Mouse (Mus musculus): ENCODE results near the gene Eng.
A peak's percentile ranks its signal among the peaks of the same experiment; 100 is the strongest.

Gene Eng

GRCm38 (mm10) chr2:32673176-32673917 lies 27.0 kb downstream of the Eng start:
- ATAC-seq (ENCODE audit: insufficient number of reproducible peaks, low FRiP score, low TSS enrichment) = no peak

- no peak for ATAC-seq (ENCODE audit: insufficient number of reproducible peaks, low FRiP score, low TSS enrichment)
Observed at GRCm38 (mm10) chr2:32676821-32677220, 30.4 kb downstream of the Eng start.

- ATAC-seq (ENCODE audit: insufficient number of reproducible peaks, low FRiP score, low TSS enrichment) = no peak
Observed at GRCm38 (mm10) chr2:32677683-32678082, 31.3 kb downstream of the Eng start.

DNA sequence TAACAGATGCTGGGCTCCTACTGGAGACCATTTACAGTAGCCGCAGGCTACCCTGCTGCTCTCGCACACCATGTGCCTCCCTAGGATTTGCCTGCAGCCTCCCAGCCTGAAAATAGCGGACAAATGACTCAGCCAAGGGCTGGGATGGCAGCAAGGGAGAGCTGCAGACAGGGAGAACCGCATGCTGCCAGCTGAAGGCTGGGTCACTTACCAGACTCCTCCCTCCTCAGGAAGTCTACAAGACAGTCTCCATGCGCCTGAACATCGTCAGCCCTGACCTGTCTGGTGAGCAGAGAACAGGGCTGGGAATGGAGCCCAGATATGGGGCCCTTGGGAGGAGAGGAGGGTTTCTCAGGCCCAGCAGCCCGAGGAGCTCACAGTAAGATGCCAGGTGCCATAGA lies 33.7 kb downstream of the Eng start:
- ATAC-seq (ENCODE audit: insufficient number of reproducible peaks, low FRiP score, low TSS enrichment) = no peak

- ATAC-seq (ENCODE audit: insufficient number of reproducible peaks, low FRiP score, low TSS enrichment) = no peak
Observed at GRCm38 (mm10) chr2:32680961-32681650, 34.7 kb downstream of the Eng start.

GRCm38 (mm10) chr2:32681754-32682153 lies 35.4 kb downstream of the Eng start:
- no peak for ATAC-seq (ENCODE audit: insufficient number of reproducible peaks, low FRiP score, low TSS enrichment)

DNA sequence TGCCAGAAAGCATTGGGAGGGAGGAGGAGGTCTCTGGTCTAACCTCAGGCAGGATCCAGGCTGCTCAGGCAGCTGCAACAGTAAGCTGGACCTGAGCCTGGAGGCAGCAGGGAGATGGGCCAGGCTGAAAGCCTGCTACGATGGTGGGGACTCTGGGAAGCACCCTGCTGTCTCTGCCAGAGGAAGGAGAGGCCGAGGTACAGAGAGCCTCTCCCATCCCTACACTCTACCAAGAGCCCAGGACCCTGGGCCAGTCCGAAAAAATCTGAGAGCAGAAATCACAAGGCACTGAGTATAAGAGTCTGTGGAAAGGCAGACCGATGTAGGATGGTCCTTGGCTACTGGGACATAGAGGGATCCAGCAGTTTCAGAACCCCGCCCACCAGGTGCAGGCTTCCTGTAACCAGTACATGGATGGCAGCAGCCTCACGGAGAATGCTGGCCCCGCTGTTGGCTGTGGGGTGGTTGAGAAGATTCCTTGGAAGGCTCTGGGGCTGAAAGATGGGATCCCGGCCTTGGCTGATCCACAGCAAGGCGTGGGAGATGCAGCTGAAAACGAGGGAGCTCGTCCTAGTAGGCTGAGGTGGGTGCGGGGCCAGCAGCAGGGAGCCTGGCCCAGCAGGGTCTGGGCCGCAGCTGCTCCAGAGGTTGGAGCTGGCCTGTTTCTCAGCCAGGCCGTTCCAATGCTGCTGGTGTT lies 36.5 kb downstream of the Eng start:
- ATAC-seq (ENCODE audit: insufficient number of reproducible peaks, low FRiP score, low TSS enrichment) = no peak

- ATAC-seq (ENCODE audit: insufficient number of reproducible peaks, low FRiP score, low TSS enrichment) = no peak
Observed at GRCm38 (mm10) chr2:32683701-32684100, 37.3 kb downstream of the Eng start.

DNA sequence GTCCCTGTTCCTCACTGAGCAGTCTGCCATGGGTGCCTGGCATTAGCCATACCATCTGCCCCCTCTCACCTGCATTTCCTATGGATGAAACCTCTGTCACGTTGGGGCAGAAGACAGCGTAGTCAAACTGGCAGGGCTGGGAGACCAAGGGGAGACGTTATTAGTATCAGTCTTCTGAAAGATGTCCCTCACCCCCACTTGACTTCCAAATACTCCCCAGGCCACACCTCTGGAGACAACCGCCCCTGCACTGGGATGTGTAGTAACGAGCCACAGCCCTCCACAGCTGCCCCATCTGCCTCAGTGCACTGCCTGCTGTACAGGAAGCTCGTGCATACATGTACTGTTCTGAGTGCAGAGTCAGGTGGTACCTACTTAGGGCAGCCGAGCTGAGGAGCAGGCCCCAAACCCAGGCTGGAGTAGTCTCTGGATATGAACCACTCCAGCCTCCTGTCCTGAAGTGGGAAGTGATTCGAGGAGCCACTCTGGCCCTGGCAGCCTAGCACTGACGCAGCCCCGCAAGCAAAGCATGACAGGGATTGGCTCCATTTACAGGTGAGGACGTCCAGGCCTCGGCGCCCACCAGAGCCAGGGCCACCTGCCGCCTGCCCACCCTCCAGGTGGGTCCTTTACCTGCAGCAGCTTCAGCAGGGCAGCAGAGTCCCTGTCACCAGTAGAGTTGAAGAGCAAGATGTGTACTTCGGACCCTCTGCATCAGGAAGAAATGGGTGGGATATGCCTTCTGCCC lies 38.5 kb downstream of the Eng start:
- ATAC-seq (ENCODE audit: insufficient number of reproducible peaks, low FRiP score, low TSS enrichment) = no peak

DNA sequence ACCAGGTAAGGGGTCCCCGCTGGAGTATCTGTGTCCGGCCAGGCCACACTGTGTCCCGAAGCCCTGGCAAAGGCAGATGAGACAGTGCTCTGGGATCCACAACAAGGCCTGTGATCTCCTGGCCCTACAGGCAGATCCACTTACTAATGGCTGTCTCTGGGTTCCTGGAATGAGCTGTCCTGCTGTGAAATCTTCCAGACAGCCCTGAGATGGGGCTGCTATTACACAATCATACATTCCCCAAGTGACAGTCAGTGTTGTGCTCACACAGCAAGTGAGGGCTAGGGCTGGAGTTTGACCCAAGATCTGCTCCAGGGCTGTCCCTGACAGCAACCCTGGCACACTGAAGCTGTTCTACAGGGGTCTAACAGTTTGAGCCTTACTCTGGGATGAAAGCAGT lies 39.4 kb downstream of the Eng start:
- ATAC-seq (ENCODE audit: insufficient number of reproducible peaks, low FRiP score, low TSS enrichment) = no peak

GRCm38 (mm10) chr2:32686640-32687039 lies 40.2 kb downstream of the Eng start:
- ATAC-seq (ENCODE audit: insufficient number of reproducible peaks, low FRiP score, low TSS enrichment) = no peak

- ATAC-seq (ENCODE audit: insufficient number of reproducible peaks, low FRiP score, low TSS enrichment) = no peak
Observed at GRCm38 (mm10) chr2:32687562-32687961, 41.2 kb downstream of the Eng start.

- peak; percentile 37; the same call in 1 of the 2 replicates for ATAC-seq (ENCODE audit: insufficient number of reproducible peaks, low FRiP score, low TSS enrichment)
Observed at GRCm38 (mm10) chr2:32689420-32689819, 43.0 kb downstream of the Eng start.

DNA sequence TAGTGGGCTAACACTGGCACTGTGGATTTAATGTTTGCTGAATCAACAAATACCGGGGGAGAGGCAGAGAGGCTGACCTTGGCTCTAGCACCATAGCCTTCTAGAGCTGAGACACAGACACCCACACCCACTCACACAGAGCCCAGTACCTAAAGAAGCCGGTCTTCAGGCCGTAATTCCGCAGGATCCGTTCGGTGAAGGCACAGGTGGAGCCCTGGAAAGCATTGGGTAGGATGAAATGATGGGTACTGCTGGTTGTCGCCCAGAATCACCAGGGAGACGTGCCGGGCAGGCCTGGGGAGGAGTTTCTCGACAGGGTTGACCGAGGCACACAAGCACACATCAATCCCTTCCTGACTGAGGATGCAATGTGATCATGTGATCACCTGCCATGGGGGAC lies 44.6 kb downstream of the Eng start:
- ATAC-seq (ENCODE audit: insufficient number of reproducible peaks, low FRiP score, low TSS enrichment) = no peak

DNA sequence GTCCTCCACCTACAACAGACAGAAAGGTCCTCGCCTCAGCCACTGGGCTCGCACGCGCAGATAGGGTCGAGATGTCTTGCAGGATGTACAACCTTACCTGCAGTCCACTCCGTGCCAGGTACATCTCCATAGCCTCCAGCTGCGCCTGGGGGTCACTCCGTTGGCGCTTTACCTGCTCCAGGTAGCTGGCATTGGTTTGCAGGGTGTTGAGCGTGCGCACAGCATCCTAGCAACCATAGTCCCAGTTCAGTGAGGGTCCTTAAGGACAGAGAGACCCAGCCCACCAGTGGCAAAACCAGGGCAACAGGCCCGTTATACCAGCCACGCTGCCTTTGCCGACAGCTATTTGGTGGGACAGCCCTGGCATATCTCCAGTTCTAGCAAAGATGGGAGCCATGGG lies 46.1 kb downstream of the Eng start:
- no peak for ATAC-seq (ENCODE audit: insufficient number of reproducible peaks, low FRiP score, low TSS enrichment)

DNA sequence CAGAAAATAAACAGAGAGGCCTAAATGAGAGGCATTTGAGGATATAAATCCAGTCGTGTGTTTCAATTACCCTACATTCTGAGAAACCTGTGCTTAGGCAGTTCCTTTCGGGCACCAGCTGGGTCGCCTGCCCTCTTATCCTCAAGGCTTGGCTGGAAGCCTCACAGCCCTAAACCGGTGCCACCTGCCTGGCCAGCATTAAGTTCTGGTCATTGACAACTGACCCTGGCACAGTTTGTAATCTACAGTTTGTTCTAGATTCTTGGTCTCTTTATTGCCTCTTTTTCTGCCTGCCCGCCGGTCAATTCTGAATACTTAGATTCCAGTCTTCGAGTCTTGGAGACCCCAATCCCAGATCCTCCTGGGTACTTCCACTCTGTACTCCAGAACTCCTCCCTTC lies 46.9 kb downstream of the Eng start:
- ATAC-seq (ENCODE audit: insufficient number of reproducible peaks, low FRiP score, low TSS enrichment) = no peak

- ATAC-seq (ENCODE audit: insufficient number of reproducible peaks, low FRiP score, low TSS enrichment) = peak; percentile 97
Observed at GRCm38 (mm10) chr2:32693823-32694411, 47.5 kb downstream of the Eng start.

- no peak for ATAC-seq (ENCODE audit: insufficient number of reproducible peaks, low FRiP score, low TSS enrichment)
Observed at GRCm38 (mm10) chr2:32694691-32695090, 48.3 kb downstream of the Eng start.

DNA sequence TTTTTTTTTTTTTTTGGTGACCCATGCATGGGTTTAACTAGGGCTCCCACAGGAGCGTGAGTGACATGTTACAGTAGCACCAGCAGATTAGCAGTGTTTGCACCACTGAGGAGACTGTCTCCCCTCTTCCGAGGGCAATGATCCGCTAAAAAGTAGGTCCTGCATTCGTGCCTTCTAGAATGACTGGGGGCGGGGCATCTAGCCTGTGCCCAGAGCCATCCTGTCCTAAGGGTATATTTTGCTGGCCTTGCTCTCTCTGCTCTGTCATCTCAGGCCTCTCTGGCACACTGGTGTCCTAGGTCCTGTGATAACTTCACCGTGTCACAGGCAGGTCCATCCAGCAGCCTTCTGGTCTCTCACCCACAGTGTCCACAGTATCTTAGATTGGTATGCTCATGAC lies 53.3 kb downstream of the Eng start:
- no peak for ATAC-seq (ENCODE audit: insufficient number of reproducible peaks, low FRiP score, low TSS enrichment)

DNA sequence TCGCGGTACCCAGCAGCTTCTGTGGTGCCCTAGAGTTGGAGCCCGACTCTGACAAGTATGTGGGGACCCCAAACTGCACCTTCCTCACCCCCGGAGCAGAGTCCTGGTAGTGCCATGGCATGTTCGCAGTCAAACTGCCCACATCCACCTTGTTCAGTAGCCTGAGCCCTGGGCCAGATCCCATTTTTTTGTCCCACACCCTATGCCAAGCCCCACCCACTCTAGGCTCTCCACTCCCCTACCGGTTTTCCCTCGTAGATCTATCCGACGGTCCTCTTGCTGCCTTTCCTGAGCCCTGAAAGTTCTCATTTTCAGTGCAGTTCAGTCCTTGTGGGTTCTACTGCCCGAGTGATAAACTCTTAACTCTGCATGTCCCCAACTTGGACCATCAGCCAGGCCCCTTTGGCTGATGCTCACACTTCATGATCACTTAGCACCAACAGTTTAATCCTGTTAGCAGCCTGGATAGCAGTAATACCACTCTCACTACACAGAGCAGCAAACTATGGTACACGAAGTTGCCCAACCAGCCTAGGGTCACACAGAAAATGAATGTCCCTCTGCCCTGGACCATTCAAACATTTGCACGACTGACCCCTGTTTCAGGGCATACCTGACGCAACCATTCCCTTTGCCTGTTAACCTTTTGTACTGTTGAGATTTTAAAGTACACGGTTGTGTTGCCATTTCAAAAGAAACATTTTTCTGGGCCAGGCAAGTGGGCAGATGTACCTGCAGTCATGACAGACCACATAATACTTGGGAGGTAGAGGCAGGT lies 54.8 kb downstream of the Eng start:
- no peak for ATAC-seq (ENCODE audit: insufficient number of reproducible peaks, low FRiP score, low TSS enrichment)

All from cerebellum, adult (tissue).